ENCODE assay signal across 19 mouse cellular contexts in the genomic region with DNA sequence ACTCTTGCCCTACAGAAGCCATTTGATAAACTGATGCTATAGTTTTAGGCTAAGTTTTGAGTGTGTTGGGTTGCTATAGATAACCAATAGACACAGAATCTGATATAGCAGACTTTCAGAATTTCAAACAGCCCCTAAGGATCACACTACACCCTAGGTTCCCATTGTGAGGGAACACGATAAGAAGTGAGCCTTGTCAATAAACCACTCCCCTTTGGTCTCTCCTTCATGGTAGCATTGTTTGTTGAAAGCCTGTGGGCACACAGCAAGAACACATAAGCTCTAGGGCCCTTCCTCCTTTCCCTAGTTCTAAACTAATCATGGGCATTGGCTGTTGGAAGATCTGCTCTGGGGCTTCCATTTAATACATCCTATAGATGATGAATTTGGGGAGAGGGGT.
DNase-seq lines count a peak whose midpoint lies in the region; ATAC-seq lines count a peak whose summit lies in the region.
"Had no signal": no experiment of that assay in that cellular context is flagged by ENCODE, and none has a peak within 500 bp of the region (broad histone marks: within the 10 kb centered on the region; RNA-seq: fewer than 3 reads in every experiment).

No protein-coding gene starts in this region.

- no peak overlapping the region for H3K4me3 ChIP-seq in midbrain, embryonic 11.5 days (ENCODE audit: low read depth, low read length)
- H3K4me3 ChIP-seq in midbrain, embryonic 15.5 days, result no peak overlapping the region
- H3K4me3 ChIP-seq in stomach, embryonic 16.5 days (replicated peaks; ENCODE audit: low read length), result no peak overlapping the region
- H3K4me3 ChIP-seq in limb, embryonic 10.5 days, result no peak overlapping the region
- H3K4me3 ChIP-seq: embryonic facial prominence, embryonic 10.5 days; forebrain, embryonic 13.5 days; heart, embryonic 13.5 days had no signal

- no peaks in the 10 kb centered on the region for H3K36me3 ChIP-seq in midbrain, embryonic 11.5 days (ENCODE audit: control insufficient read depth, insufficient read depth, low read length)
- H3K36me3 ChIP-seq in midbrain, embryonic 15.5 days (replicated peaks), result no peaks in the 10 kb centered on the region
- no peaks in the 10 kb centered on the region for H3K36me3 ChIP-seq in stomach, embryonic 16.5 days (ENCODE audit: control insufficient read depth, insufficient read depth, low read length)
- no peaks in the 10 kb centered on the region for H3K36me3 ChIP-seq in limb, embryonic 10.5 days
- H3K36me3 ChIP-seq: embryonic facial prominence, embryonic 10.5 days; heart, embryonic 13.5 days had no signal

- no peak overlapping the region for H3K4me2 ChIP-seq in midbrain, embryonic 11.5 days
- no peak overlapping the region for H3K4me2 ChIP-seq in midbrain, embryonic 15.5 days
- H3K4me2 ChIP-seq in stomach, embryonic 16.5 days (ENCODE audit: low read depth, low read length), result no peak overlapping the region
- H3K4me2 ChIP-seq: forebrain, embryonic 13.5 days; heart, embryonic 13.5 days had no signal

- no peaks in the 10 kb centered on the region for H3K9me3 ChIP-seq in midbrain, embryonic 11.5 days (ENCODE audit: control insufficient read depth, low read length)
- H3K9me3 ChIP-seq in midbrain, embryonic 15.5 days, result no peaks in the 10 kb centered on the region
- no peaks in the 10 kb centered on the region for H3K9me3 ChIP-seq in stomach, embryonic 16.5 days (replicated peaks; ENCODE audit: control insufficient read depth, low read length)
- no peaks in the 10 kb centered on the region for H3K9me3 ChIP-seq in limb, embryonic 10.5 days (replicated peaks)
- H3K9me3 ChIP-seq: embryonic facial prominence, embryonic 10.5 days; forebrain, embryonic 13.5 days; heart, embryonic 13.5 days had no signal

- H3K27me3 ChIP-seq in midbrain, embryonic 11.5 days (ENCODE audit: control insufficient read depth, insufficient read depth, low read length), result no peaks in the 10 kb centered on the region
- H3K27me3 ChIP-seq in midbrain, embryonic 15.5 days (replicated peaks), result no peaks in the 10 kb centered on the region
- no peaks in the 10 kb centered on the region for H3K27me3 ChIP-seq in stomach, embryonic 16.5 days (ENCODE audit: control insufficient read depth, insufficient read depth, low read length)
- H3K27me3 ChIP-seq in limb, embryonic 10.5 days (ENCODE audit: low read depth, poor library complexity, severe bottlenecking), result no peaks in the 10 kb centered on the region
- H3K27me3 ChIP-seq: forebrain, embryonic 13.5 days; heart, embryonic 13.5 days; Patski had no signal

- DNase-seq in midbrain, embryonic 11.5 days (ENCODE audit: low spot score, missing footprints), result peak; percentile 60
- DNase-seq in urinary bladder, adult 18-20 months (ENCODE audit: low spot score in 2 of 2), result no peak
- DNase-seq in limb, embryonic 10.5 days (ENCODE audit: low spot score), result no peak
- DNase-seq: adrenal gland, postnatal 14 days; cerebellum, adult 11-12 months; cerebellum, adult 9-10 months; cerebellum, postnatal 36 days; forebrain, postnatal 0 days; gastrocnemius, postnatal 36 days; heart, adult 11 months; heart, postnatal 36 days had no signal

- no peaks in the 10 kb centered on the region for H3K4me1 ChIP-seq in midbrain, embryonic 11.5 days (ENCODE audit: control insufficient read depth, insufficient read depth, low read length)
- H3K4me1 ChIP-seq in midbrain, embryonic 15.5 days, result peaks cover 6% of the 10 kb centered on the region
- H3K4me1 ChIP-seq in stomach, embryonic 16.5 days (ENCODE audit: control insufficient read depth, insufficient read depth, low read length), result 0 out of 2 replicates have a peak, but pooled peaks cover 3% of the 10 kb centered on the region
- H3K4me1 ChIP-seq in limb, embryonic 10.5 days, result peaks cover 6% of the 10 kb centered on the region; the same call in 1 of the 2 replicates

- H3K9ac ChIP-seq in midbrain, embryonic 11.5 days (ENCODE audit: low read length), result no peak overlapping the region
- H3K9ac ChIP-seq in midbrain, embryonic 15.5 days, result no peak overlapping the region
- no peak overlapping the region for H3K9ac ChIP-seq in stomach, embryonic 16.5 days (ENCODE audit: low read length)
- H3K9ac ChIP-seq: forebrain, embryonic 13.5 days; forebrain, postnatal 0 days; heart, embryonic 13.5 days had no signal

- H3K27ac ChIP-seq in midbrain, embryonic 11.5 days (ENCODE audit: low read depth, low read length), result no peak overlapping the region
- no peak overlapping the region for H3K27ac ChIP-seq in midbrain, embryonic 15.5 days
- H3K27ac ChIP-seq in stomach, embryonic 16.5 days (ENCODE audit: low read length), result 0 out of 2 replicates have a peak overlapping the region, but pooled peaks have one; percentile 13
- no peak overlapping the region for H3K27ac ChIP-seq in limb, embryonic 10.5 days
- H3K27ac ChIP-seq: embryonic facial prominence, embryonic 10.5 days; forebrain, embryonic 13.5 days; heart, embryonic 13.5 days had no signal

- WGBS in midbrain, embryonic 11.5 days, result 40% methylated on average over 1 of the region's 1 CpGs
- WGBS in midbrain, embryonic 15.5 days, result 40% methylated on average over 1 of the region's 1 CpGs
- WGBS in stomach, embryonic 16.5 days, result 62% methylated on average over 1 of the region's 1 CpGs
- 78% methylated on average over 1 of the region's 1 CpGs for WGBS in limb, embryonic 10.5 days

- no peak for ATAC-seq in midbrain, embryonic 11.5 days (ENCODE audit: low FRiP score)
- no peak for ATAC-seq in midbrain, embryonic 15.5 days (replicated peaks)
- peak; percentile 71 for ATAC-seq in megakaryocyte progenitor cell, adult 5-6 weeks (replicated peaks; ENCODE audit: poor library complexity)
- peak; percentile 57 for ATAC-seq in stomach, embryonic 16.5 days (ENCODE audit: insufficient read depth, low FRiP score)
- ATAC-seq: activated CD4-positive, CD25-positive, alpha-beta regulatory T cell, adult 4 months; forebrain, embryonic 13.5 days; forebrain, postnatal 0 days; Patski had no signal

Comparison
In these comparisons a context has a peak if more than half of its experiments do, and no peak if none do; other contexts are left out.
1. ATAC-seq: peak in megakaryocyte progenitor cell, adult 5-6 weeks (single experiment) and stomach, embryonic 16.5 days (single experiment); none in midbrain, embryonic 11.5 days (single experiment) and midbrain, embryonic 15.5 days (single experiment).